Mouse (Mus musculus) intestine, embryonic 14.5 days (tissue): ENCODE results near the gene Slc7a10. TPM values are rescaled to one million over a fixed set of nuclear protein-coding genes. Genes with fewer than 3 reads are reported as not detected.

Experiments used
- ATAC-seq: fragments of 200-750 bp; cut with Nextera tagmentation; replicated peaks from 2 replicates; pipeline ENCODE4 v1.8.0; 2017; ENCODE audit warnings: low read depth, moderate number of reproducible peaks, moderate TSS enrichment, moderate library complexity; ENCODE audit not compliant: low FRiP score, low TSS enrichment
- DNase-seq: peaks from one replicate; pipeline ENCODE4 v3.0.0-alpha.2; 2018; ENCODE audit warnings: low spot score
- H3K27ac ChIP-seq: fragments of 300-500 bp; sonication (generic); 2 replicates; pipeline ENCODE4 v1.5.1; 2014; ENCODE audit warnings: low read depth, mild to moderate bottlenecking, control low read depth
- H3K27me3 ChIP-seq: fragments of 300-500 bp; sonication (generic); replicated peaks from 2 replicates; pipeline ENCODE4 v1.6.1; 2014; ENCODE audit warnings: low read length, control low read depth; ENCODE audit not compliant: control insufficient read depth, insufficient read depth
- H3K36me3 ChIP-seq: fragments of 300-500 bp; sonication (generic); 2 replicates; pipeline ENCODE4 v1.6.1; 2014; ENCODE audit warnings: low read length, control low read depth; ENCODE audit not compliant: control insufficient read depth, insufficient read depth
- H3K4me1 ChIP-seq: fragments of 300-500 bp; sonication (generic); replicated peaks from 2 replicates; pipeline ENCODE4 v1.6.1; 2014; ENCODE audit warnings: low read length, control low read depth, mixed read lengths; ENCODE audit not compliant: control insufficient read depth, insufficient read depth
- H3K4me2 ChIP-seq: fragments of 300-500 bp; sonication (generic); 2 replicates; pipeline ENCODE4 v1.6.1; 2014; ENCODE audit warnings: low read length
- H3K4me3 ChIP-seq: fragments of 300-500 bp; sonication (generic); 2 replicates; pipeline ENCODE4 v1.5.1; 2014; ENCODE audit warnings: low read depth, low read length, control low read depth, mixed read lengths
- H3K9ac ChIP-seq: fragments of 300-500 bp; sonication (generic); 2 replicates; pipeline ENCODE4 v1.6.1; 2014; ENCODE audit warnings: mild to moderate bottlenecking, low read length
- H3K9me3 ChIP-seq: fragments of 300-500 bp; sonication (generic); 2 replicates; pipeline ENCODE4 v1.6.1; 2016; ENCODE audit warnings: low read length, control low read depth; ENCODE audit not compliant: control insufficient read depth
- WGBS: fragments of 180-500 bp; shearing (Covaris S2); extraction: QIAGEN DNeasy Blood & Tissue Kit; methylation state at CpG from one replicate; pipeline ENCODE4 v1.1.7; 2014; 5-methylcytosine and 5-hydroxymethylcytosine counted together
- polyA plus RNA-seq: library from polyadenylated mRNA; unstranded; fragments of >200 nt; fragmentation: Nextera tagmentation; extraction: Ambion mirVana; gene quantifications from 2 replicates; pipeline ENCODE4 v1.2.1, GENCODE M21; 2014

The Slc7a10 gene
- polyA plus RNA-seq, 1 experiment from 2014 or later = 0.81 TPM

- DNase-seq (peak; percentile 69), ATAC-seq (peak; percentile 53)
- Histone ChIP-seq H3K4me1 (peaks cover 3% of the 10 kb centered on the region; the same call in 1 of the 2 replicates), H3K4me2 (peak overlapping the region; percentile 62), H3K27me3 (peaks cover 45% of the 10 kb centered on the region), H3K4me3 (peak overlapping the region; percentile 38), H3K36me3 (no peaks in the 10 kb centered on the region), H3K9ac (peak overlapping the region; percentile 30), H3K27ac (no peak overlapping the region), H3K9me3 (peaks cover 12% of the 10 kb centered on the region)
- WGBS = 3% methylated on average over 54 of the region's 54 CpGs
Observed at GRCm38 (mm10) chr7:35184833-35185724, 1.1 kb upstream of the Slc7a10 start.

GRCm38 (mm10) chr7:35189699-35190098 lies 3.5 kb downstream of the Slc7a10 start:
- Histone ChIP-seq H3K9me3 (no peaks in the 10 kb centered on the region), H3K4me3 (no peak overlapping the region), H3K9ac (no peak overlapping the region), H3K4me1 (peaks cover 3% of the 10 kb centered on the region; the same call in 1 of the 2 replicates), H3K27me3 (peaks cover 40% of the 10 kb centered on the region), H3K27ac (no peak overlapping the region), H3K4me2 (no peak overlapping the region), H3K36me3 (no peaks in the 10 kb centered on the region)
- DNase-seq (no peak), ATAC-seq (no peak)
- 58% methylated on average over 5 of the region's 5 CpGs for whole genome bisulfite sequencing

DNA sequence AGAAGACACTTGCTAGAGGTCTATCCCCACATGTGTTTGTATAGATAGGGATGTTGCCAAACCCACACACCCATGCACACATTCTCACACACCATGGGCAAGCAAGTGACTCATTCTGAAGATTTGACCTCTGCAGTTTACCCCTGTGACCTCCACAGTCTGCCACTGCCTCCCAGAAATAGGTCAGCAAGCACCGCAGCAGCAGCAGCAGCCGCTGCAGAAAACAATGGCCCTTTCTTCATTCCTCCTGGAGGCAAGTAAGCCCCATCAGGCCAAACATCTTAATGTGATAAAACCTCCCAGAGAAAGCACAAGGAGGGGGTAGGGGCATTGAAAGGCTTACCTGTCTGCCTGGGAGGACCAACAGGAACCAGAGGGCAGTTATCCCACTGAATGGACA lies 5.1 kb downstream of the Slc7a10 start:
- H3K4me3 ChIP-seq = no peak overlapping the region
- H3K36me3 ChIP-seq = no peaks in the 10 kb centered on the region
- DNase-seq (no peak), ATAC-seq (no peak)
- H3K9ac ChIP-seq = no peak overlapping the region
- peaks cover 25% of the 10 kb centered on the region for H3K27me3 ChIP-seq
- no peaks in the 10 kb centered on the region for H3K9me3 ChIP-seq
- no peaks in the 10 kb centered on the region for H3K4me1 ChIP-seq
- no peak overlapping the region for H3K4me2 ChIP-seq
- no peak overlapping the region for H3K27ac ChIP-seq
- 40% methylated on average over 2 of the region's 2 CpGs for WGBS

GRCm38 (mm10) chr7:35197022-35197421 lies 10.8 kb downstream of the Slc7a10 start:
- WGBS = 61% methylated on average over 2 of the region's 2 CpGs
- ATAC-seq (no peak), DNase-seq (no peak)
- Histone ChIP-seq H3K4me2 (no peak overlapping the region), H3K27ac (no peak overlapping the region), H3K27me3 (no peaks in the 10 kb centered on the region), H3K9ac (no peak overlapping the region), H3K4me1 (no peaks in the 10 kb centered on the region), H3K36me3 (peaks cover 12% of the 10 kb centered on the region; the same call in 1 of the 2 replicates), H3K9me3 (no peaks in the 10 kb centered on the region), H3K4me3 (no peak overlapping the region)

DNA sequence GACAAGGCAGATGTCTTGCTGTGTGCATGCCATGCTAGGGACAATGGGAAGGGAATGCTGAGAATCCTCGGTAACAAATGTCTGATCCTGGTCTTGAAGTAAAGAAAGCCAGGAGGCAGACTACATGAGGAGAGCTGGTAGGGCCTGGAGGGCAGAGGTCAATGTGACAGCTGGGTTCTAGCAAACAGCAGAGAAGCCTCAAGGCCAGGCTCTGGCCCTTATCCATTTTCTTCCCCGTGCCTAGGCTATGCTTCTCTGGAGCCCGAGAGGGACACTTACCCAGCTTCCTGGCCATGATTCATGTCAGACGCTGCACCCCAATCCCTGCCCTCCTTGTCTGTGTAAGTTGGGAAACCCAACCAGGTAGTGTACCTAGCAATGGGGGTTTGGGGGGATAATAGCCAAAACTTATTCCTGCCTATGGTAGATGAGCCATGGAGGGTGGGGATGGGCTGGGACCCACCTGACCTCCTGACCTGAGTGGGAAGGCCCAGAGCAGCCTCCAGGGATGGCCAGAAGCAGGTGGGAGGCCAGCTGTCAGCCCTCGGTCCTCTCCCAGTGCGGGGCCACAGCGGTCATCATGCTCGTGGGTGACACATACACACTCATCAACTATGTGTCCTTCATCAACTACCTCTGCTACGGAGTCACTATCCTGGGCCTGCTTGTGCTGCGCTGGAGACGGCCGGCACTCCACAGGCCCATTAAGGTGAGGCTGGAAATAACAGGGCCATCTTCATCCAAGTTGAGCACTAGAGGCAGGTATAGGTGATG lies 13.0 kb downstream of the Slc7a10 start:
- no peak for ATAC-seq
- 87% methylated on average over 12 of the region's 12 CpGs for WGBS
- H3K4me3 ChIP-seq = no peak overlapping the region

DNA sequence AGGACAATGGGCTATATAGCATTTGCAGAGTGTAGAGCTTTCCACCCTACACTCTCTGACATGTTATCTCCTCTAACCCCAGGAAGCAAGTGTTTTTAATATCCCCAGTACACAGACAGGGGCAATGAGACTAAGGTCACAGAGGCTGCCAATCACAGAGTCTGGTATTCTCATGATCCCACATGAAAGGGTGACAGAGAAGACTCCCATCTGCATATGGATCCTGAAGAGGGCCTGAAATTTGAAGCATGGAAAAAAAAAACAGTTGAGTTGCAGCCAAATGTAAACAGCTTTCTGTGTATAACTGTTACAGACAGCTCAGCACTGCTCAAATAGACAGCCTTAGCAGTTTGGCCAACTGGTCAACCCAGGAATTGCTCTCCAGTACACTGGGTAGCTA lies 13.6 kb downstream of the Slc7a10 start:
- DNase-seq = no peak
- Histone ChIP-seq H3K4me1 (no peaks in the 10 kb centered on the region), H3K4me3 (no peak overlapping the region), H3K4me2 (no peak overlapping the region), H3K9ac (no peak overlapping the region), H3K36me3 (peaks cover 37% of the 10 kb centered on the region), H3K9me3 (no peaks in the 10 kb centered on the region), H3K27ac (no peak overlapping the region), H3K27me3 (no peaks in the 10 kb centered on the region)
- ATAC-seq = no peak

More for the DNA sequence above, 13.0 kb downstream of the Slc7a10 start:
- Histone ChIP-seq H3K36me3 (peaks cover 32% of the 10 kb centered on the region), H3K9me3 (no peaks in the 10 kb centered on the region), H3K9ac (no peak overlapping the region), H3K4me2 (no peak overlapping the region), H3K4me1 (no peaks in the 10 kb centered on the region), H3K27me3 (no peaks in the 10 kb centered on the region), H3K27ac (no peak overlapping the region)
- DNase-seq = no peak

GRCm38 (mm10) chr7:35211791-35212190 lies 25.6 kb downstream of the Slc7a10 start:
- no peak overlapping the region for H3K4me3 ChIP-seq
- WGBS = 85% methylated on average over 4 of the region's 4 CpGs
- ATAC-seq = no peak

GRCm38 (mm10) chr7:35214442-35215222 lies 28.4 kb downstream of the Slc7a10 start:
- H3K36me3 ChIP-seq = peaks cover 9% of the 10 kb centered on the region; the same call in 1 of the 2 replicates
- H3K9ac ChIP-seq = peak overlapping the region; percentile 64
- peak overlapping the region; percentile 61 for H3K4me3 ChIP-seq
- peak; percentile 72 for DNase-seq
- H3K4me2 ChIP-seq = peak overlapping the region; percentile 63
- WGBS = 0% methylated on average over 31 of the region's 79 CpGs
- H3K9me3 ChIP-seq = no peaks in the 10 kb centered on the region
- ATAC-seq = peak; percentile 73
- H3K4me1 ChIP-seq = peaks cover 7% of the 10 kb centered on the region
- peak overlapping the region; percentile 19; the same call in 1 of the 2 replicates for H3K27ac ChIP-seq
- H3K27me3 ChIP-seq = no peaks in the 10 kb centered on the region

More at GRCm38 (mm10) chr7:35211791-35212190, 25.6 kb downstream of the Slc7a10 start:
- Histone ChIP-seq H3K4me1 (peaks cover 7% of the 10 kb centered on the region), H3K36me3 (peaks cover 9% of the 10 kb centered on the region; the same call in 1 of the 2 replicates), H3K27ac (no peak overlapping the region), H3K9ac (no peak overlapping the region), H3K9me3 (no peaks in the 10 kb centered on the region), H3K27me3 (no peaks in the 10 kb centered on the region), H3K4me2 (no peak overlapping the region)
- no peak for DNase-seq
